In the genomic region with DNA sequence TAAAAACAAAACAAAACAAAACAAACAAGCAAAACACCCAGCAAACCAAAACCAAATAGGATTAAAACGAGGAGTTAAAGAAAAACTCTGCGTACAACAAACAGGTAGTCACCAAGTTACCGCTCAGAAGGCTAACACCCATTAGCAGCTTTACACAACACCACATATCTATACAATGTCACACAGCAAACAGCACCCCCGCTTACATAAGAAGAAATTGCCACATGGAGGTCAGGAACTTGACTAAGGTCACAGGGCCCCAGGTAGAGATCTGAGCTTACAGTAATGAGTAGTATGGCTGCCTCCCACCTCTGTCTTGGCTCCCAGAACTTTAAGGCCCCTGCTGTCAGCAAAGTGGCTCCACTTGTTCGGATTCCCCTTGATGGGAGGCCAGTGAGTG, we compare ENCODE assay signal across 19 mouse cellular contexts. TPM values are rescaled to one million over a fixed set of nuclear protein-coding genes. Genes with fewer than 3 reads are reported as not detected.
A peak's percentile ranks its signal among the peaks of the same experiment; 100 is the strongest.
DNase-seq lines count a peak whose midpoint lies in the region; ATAC-seq and TF ChIP-seq lines count a peak whose summit lies in the region.
"Had no signal": no experiment of that assay in that cellular context is flagged by ENCODE, and none has a peak within 500 bp of the region (broad histone marks: within the 10 kb centered on the region; RNA-seq: fewer than 3 reads in every experiment).

No protein-coding gene starts in this region.

- TF ChIP-seq CTCF in liver, embryonic 14.5 days (IDR thresholded peaks at IDR 0.05; ENCODE audit: low read depth), result no peak

- no peak for TF ChIP-seq EP300 in liver, embryonic 14.5 days (IDR thresholded peaks at IDR 0.05; ENCODE audit: low read depth)

- H3K9ac ChIP-seq in intestine, embryonic 14.5 days (ENCODE audit: low read length), result no peak overlapping the region
- no peak overlapping the region for H3K9ac ChIP-seq in intestine, embryonic 15.5 days
- no peak overlapping the region for H3K9ac ChIP-seq in lung, embryonic 15.5 days
- no peak overlapping the region for H3K9ac ChIP-seq in liver, embryonic 14.5 days (replicated peaks)
- H3K9ac ChIP-seq in hindbrain, embryonic 16.5 days (ENCODE audit: low read depth, low read length), result no peak overlapping the region
- H3K9ac ChIP-seq: embryonic facial prominence, embryonic 15.5 days; heart, embryonic 15.5 days; hindbrain, embryonic 14.5 days; lung, embryonic 14.5 days had no signal

- WGBS in intestine, embryonic 14.5 days, result 90% methylated on average over 5 of the region's 5 CpGs
- WGBS in intestine, embryonic 15.5 days, result 88% methylated on average over 5 of the region's 5 CpGs
- WGBS in lung, embryonic 15.5 days, result 82% methylated on average over 5 of the region's 5 CpGs
- WGBS in liver, embryonic 14.5 days (ENCODE audit: insufficient replicate concordance), result 76% methylated on average over 5 of the region's 5 CpGs
- WGBS in hindbrain, embryonic 16.5 days, result 88% methylated on average over 5 of the region's 5 CpGs

- no peak for ATAC-seq in intestine, embryonic 14.5 days (replicated peaks; ENCODE audit: low FRiP score, low TSS enrichment, low read depth)
- no peak for ATAC-seq in intestine, embryonic 15.5 days
- no peak for ATAC-seq in lung, embryonic 15.5 days (ENCODE audit: borderline replicate concordance, extremely low read depth, low FRiP score, low TSS enrichment)
- peak; percentile 48 for ATAC-seq in liver, embryonic 14.5 days (ENCODE audit: insufficient read depth)
- no peak for ATAC-seq in hindbrain, embryonic 16.5 days

- H3K4me1 ChIP-seq in intestine, embryonic 14.5 days (replicated peaks; ENCODE audit: control insufficient read depth, insufficient read depth, low read length), result peaks cover 53% of the 10 kb centered on the region
- H3K4me1 ChIP-seq in intestine, embryonic 15.5 days (replicated peaks), result peaks cover 26% of the 10 kb centered on the region
- peaks cover 41% of the 10 kb centered on the region for H3K4me1 ChIP-seq in lung, embryonic 15.5 days
- H3K4me1 ChIP-seq in liver, embryonic 14.5 days (replicated peaks; ENCODE audit: control insufficient read depth in 2 of 2, insufficient read depth in 2 of 2, low read length in 1 of 2), result peaks cover 3 to 9% of the 10 kb centered on the region in 2 experiments
- peaks cover 11% of the 10 kb centered on the region for H3K4me1 ChIP-seq in hindbrain, embryonic 16.5 days (ENCODE audit: control insufficient read depth, insufficient read depth, low read depth, low read length)

- no peaks in the 10 kb centered on the region for H3K36me3 ChIP-seq in intestine, embryonic 14.5 days (ENCODE audit: control insufficient read depth, insufficient read depth, low read length)
- H3K36me3 ChIP-seq in intestine, embryonic 15.5 days, result no peaks in the 10 kb centered on the region
- H3K36me3 ChIP-seq in lung, embryonic 15.5 days, result no peaks in the 10 kb centered on the region
- H3K36me3 ChIP-seq in liver, embryonic 14.5 days (replicated peaks; ENCODE audit: control insufficient read depth, insufficient read depth, low read depth), result no peaks in the 10 kb centered on the region
- no peaks in the 10 kb centered on the region for H3K36me3 ChIP-seq in hindbrain, embryonic 16.5 days (ENCODE audit: control insufficient read depth, insufficient read depth, low read length)
- H3K36me3 ChIP-seq: embryonic facial prominence, embryonic 15.5 days; heart, embryonic 15.5 days had no signal

- H3K27ac ChIP-seq in intestine, embryonic 14.5 days (ENCODE audit: low read depth), result peak overlapping the region; percentile 60
- H3K27ac ChIP-seq in intestine, embryonic 15.5 days, result no peak overlapping the region
- H3K27ac ChIP-seq in lung, embryonic 15.5 days, result 0 out of 2 replicates have a peak overlapping the region, but pooled peaks have one; percentile 60
- no peak overlapping the region for H3K27ac ChIP-seq in liver, embryonic 14.5 days
- H3K27ac ChIP-seq in hindbrain, embryonic 16.5 days (ENCODE audit: low read depth, low read length), result no peak overlapping the region
- H3K27ac ChIP-seq: embryonic facial prominence, embryonic 15.5 days; hindbrain, embryonic 14.5 days; layer of hippocampus, adult 2 months had no signal

- no peaks in the 10 kb centered on the region for H3K9me3 ChIP-seq in intestine, embryonic 14.5 days (ENCODE audit: control insufficient read depth, low read length)
- H3K9me3 ChIP-seq in intestine, embryonic 15.5 days, result no peaks in the 10 kb centered on the region
- H3K9me3 ChIP-seq in lung, embryonic 15.5 days, result no peaks in the 10 kb centered on the region
- H3K9me3 ChIP-seq in liver, embryonic 14.5 days (ENCODE audit: control insufficient read depth, low read length), result no peaks in the 10 kb centered on the region
- H3K9me3 ChIP-seq in hindbrain, embryonic 16.5 days (ENCODE audit: control insufficient read depth, low read length), result no peaks in the 10 kb centered on the region
- H3K9me3 ChIP-seq: embryonic facial prominence, embryonic 15.5 days; G1E; heart, embryonic 15.5 days had no signal

- no peak for DNase-seq in intestine, embryonic 14.5 days (ENCODE audit: low spot score)
- no peak for DNase-seq in lung, postnatal 25 days (ENCODE audit: low spot score)
- DNase-seq in liver, embryonic 14.5 days (ENCODE audit: low read depth in 3 of 3, low spot score in 3 of 3), result peak in 2 of 3 experiments; percentile 13 to 34
- no peak for DNase-seq in adipocyte (ENCODE audit: low spot score)
- DNase-seq: cerebellum, adult 9-11 months; gastrocnemius, postnatal 14 days; kidney, adult 11 months; midbrain, embryonic 14.5 days; retina, postnatal 1 day had no signal

- H3K4me3 ChIP-seq in intestine, embryonic 14.5 days (ENCODE audit: low read depth, low read length), result no peak overlapping the region
- no peak overlapping the region for H3K4me3 ChIP-seq in intestine, embryonic 15.5 days (replicated peaks)
- no peak overlapping the region for H3K4me3 ChIP-seq in lung, embryonic 15.5 days
- H3K4me3 ChIP-seq in liver, embryonic 14.5 days (ENCODE audit: insufficient read depth in 1 of 2, low read depth in 2 of 2, low read length in 2 of 2), result no peak overlapping the region
- no peak overlapping the region for H3K4me3 ChIP-seq in hindbrain, embryonic 16.5 days (ENCODE audit: low read length)
- H3K4me3 ChIP-seq: embryonic facial prominence, embryonic 15.5 days; heart, embryonic 15.5 days; layer of hippocampus, adult 2 months; myocyte had no signal

- no peaks in the 10 kb centered on the region for H3K27me3 ChIP-seq in intestine, embryonic 14.5 days (replicated peaks; ENCODE audit: control insufficient read depth, insufficient read depth, low read length)
- no peaks in the 10 kb centered on the region for H3K27me3 ChIP-seq in intestine, embryonic 15.5 days (replicated peaks)
- H3K27me3 ChIP-seq in lung, embryonic 15.5 days, result no peaks in the 10 kb centered on the region
- no peaks in the 10 kb centered on the region for H3K27me3 ChIP-seq in liver, embryonic 14.5 days (ENCODE audit: control insufficient read depth, insufficient read depth, low read length)
- no peaks in the 10 kb centered on the region for H3K27me3 ChIP-seq in hindbrain, embryonic 16.5 days (replicated peaks; ENCODE audit: control insufficient read depth, insufficient read depth, low read length)
- H3K27me3 ChIP-seq: embryonic facial prominence, embryonic 15.5 days; heart, embryonic 15.5 days had no signal

- H3K4me2 ChIP-seq in intestine, embryonic 14.5 days (ENCODE audit: low read length), result no peak overlapping the region
- no peak overlapping the region for H3K4me2 ChIP-seq in intestine, embryonic 15.5 days (replicated peaks)
- no peak overlapping the region for H3K4me2 ChIP-seq in lung, embryonic 15.5 days
- H3K4me2 ChIP-seq in liver, embryonic 14.5 days (ENCODE audit: low read depth), result no peak overlapping the region
- H3K4me2 ChIP-seq in hindbrain, embryonic 16.5 days (ENCODE audit: low read length), result no peak overlapping the region
- H3K4me2 ChIP-seq: embryonic facial prominence, embryonic 15.5 days; hindbrain, embryonic 14.5 days had no signal

RNA-seq across cellular contexts. Expression of gene Wnt11, which starts 59.4 kb away (rescaled TPM):
- polyA plus RNA-seq in intestine, embryonic 14.5 days (2014; fragmentation: Nextera tagmentation; extraction: Ambion mirVana), result 3.6 and 3.9 TPM in 2 replicates
- polyA plus RNA-seq in intestine, embryonic 15.5 days (2015; fragmentation: Nextera tagmentation; extraction: Ambion mirVana), result 1.7 and 1.8 TPM in 2 replicates
- polyA plus RNA-seq in lung, embryonic 15.5 days (2015; fragmentation: Nextera tagmentation; extraction: Ambion mirVana), result 18.9 and 19.8 TPM in 2 replicates
- 0.93 and 0.95 TPM in 2 replicates for polyA plus RNA-seq in liver, embryonic 14.5 days (2012; rRNA removed)
- polyA plus RNA-seq in liver, embryonic 14.5 days (2014; fragmentation: Nextera tagmentation; extraction: Ambion mirVana), result 0.46 and 0.48 TPM in 2 replicates
- 1.4 and 2.7 TPM in 2 replicates for polyA plus RNA-seq in hindbrain, embryonic 16.5 days (2015; fragmentation: Nextera tagmentation; extraction: Ambion mirVana)
- polyA plus RNA-seq: G1E had no signal

Comparison
In these comparisons a context has a peak if more than half of its experiments do, and no peak if none do; other contexts are left out.
1. H3K27ac ChIP-seq: peak in intestine, embryonic 14.5 days (single experiment) and lung, embryonic 15.5 days (single experiment); none in intestine, embryonic 15.5 days (single experiment), liver, embryonic 14.5 days (single experiment) and hindbrain, embryonic 16.5 days (single experiment).
2. DNase-seq: peak in liver, embryonic 14.5 days (2 of 3); none in intestine, embryonic 14.5 days (single experiment), lung, postnatal 25 days (single experiment) and adipocyte (single experiment).